Mouse (Mus musculus) frontal cortex, postnatal 25 days (tissue): ENCODE measurements around the gene Ednra.
"Not testable (repeated sequence)": the region's sequence is repeated elsewhere in the genome, so short reads cannot be mapped to it uniquely, and the experiment has no call there.

Experiments used
- DNase-seq, 2 experiments: peaks; one replicate each; pipeline ENCODE4 v3.0.0; 2022; ENCODE audit warnings: low spot score in 2 of 2

Ednra gene

DNA sequence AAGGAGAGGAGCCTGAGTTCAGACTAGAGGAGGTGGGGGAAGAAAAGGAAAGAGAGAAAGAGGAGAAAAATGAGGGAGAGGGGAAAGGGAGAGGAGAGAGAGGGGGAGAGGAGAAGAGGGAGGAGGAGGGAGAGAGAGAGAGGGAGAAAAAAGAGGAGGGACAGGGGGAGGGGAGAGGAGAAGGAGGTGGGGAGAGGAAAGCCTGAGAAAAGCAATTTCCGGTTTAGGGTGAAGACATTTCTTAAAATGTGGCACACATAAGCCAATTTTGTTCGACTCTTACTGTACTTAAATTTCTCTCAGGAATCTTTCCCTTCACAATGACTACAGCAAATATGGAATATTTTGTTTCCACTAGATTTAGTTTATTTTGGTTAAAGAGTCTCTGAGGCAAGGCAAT is 5.3 kb downstream of the Ednra start:
- DNase-seq = no peak

DNA sequence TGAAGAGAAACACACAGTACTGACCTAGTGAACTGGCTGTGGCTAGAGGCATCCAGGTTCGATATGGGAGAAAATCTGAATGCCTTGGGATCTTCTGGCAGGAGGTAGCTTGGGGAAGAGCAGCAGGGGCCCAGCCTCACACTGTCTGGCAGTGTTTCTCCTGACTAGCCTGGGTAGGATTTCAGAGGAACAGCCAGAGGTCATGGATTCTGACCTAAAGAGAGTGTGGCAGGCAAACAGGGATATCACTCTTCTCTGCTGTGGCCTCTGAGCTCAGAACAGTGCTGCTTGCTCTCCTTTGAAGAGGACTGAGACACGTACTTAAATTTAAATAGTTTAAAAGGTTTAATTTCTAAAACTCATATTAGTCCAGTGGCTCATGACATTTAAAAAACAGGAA is 7.2 kb downstream of the Ednra start:
- no peak for DNase-seq

DNA sequence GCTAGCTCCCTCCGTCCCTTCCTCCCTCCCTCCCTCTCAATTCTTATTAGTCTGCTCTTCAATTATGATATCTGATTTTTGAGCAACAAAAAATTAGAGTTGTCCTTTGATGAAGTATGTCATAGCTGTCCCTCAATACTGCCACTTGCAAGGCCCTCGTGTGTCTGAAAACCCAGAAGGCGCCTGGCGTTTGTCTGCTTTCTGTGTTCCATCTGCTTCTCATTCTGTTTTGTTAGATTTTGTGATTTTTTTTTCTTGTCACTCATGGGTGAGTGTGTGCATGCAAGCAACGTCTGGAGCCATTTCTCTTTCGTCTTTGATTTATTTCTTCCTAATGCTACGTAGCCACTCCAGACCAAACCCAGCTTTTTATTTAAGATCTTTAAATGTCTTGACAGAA is 9.8 kb downstream of the Ednra start:
- no peak for DNase-seq

DNA sequence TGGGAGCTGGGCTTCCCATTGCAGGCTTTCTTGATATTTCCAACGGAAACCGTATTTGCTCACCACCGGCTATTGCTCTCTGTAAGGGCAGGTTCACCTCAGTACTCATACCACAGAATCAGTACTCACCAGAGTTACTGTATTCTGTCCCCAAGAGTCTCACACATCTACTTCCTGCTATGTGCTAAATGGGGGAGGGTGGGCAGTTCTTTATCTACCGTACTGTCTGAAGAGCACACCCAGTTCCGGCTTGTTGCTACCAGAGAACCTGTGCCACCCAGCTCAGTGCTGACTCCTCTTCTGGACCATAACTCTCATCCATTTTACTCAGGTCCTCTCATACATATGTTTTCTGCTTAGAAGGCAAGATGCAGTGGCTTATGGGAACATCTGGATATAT is 10.6 kb downstream of the Ednra start:
- DNase-seq = no peak

DNA sequence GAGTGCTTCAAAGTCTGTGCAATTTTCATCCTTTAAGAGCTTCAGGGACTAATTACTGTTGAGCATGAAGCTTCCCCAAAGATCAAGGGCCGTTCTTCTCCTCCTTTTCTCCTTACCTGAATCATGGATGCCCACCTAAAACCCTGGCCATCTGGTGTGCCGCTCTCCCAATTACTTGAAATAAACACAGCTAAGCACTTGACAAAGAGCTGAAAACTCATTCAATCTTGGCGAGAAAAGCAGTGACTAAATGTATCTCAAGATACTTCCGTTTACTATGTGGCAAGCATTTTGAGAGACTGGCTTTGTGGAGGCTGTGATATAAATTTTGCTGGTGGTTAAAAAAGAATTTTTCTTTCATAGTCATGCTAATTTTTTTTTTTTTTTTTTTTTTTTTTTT is 19.5 kb downstream of the Ednra start:
- no peak for DNase-seq

DNA sequence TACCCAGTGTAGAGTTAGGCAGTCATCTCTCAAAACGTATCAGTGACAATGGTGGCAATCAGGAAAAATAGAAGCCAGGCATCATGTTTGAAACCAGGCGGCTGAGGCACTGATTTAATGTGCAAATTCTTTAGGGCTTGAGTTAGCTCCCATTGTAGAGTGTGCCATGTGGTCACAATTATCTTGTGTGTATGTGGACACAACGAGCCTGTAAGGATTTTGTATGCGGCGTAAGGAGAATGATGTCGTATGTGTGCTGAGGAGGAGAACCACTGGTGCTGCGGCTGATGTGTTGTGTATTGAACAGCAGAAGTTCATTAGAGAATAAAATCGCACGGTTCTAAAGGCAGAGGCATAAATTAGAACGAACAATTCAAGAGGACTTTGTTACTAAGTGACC is 26.2 kb downstream of the Ednra start:
- DNase-seq = no peak

DNA sequence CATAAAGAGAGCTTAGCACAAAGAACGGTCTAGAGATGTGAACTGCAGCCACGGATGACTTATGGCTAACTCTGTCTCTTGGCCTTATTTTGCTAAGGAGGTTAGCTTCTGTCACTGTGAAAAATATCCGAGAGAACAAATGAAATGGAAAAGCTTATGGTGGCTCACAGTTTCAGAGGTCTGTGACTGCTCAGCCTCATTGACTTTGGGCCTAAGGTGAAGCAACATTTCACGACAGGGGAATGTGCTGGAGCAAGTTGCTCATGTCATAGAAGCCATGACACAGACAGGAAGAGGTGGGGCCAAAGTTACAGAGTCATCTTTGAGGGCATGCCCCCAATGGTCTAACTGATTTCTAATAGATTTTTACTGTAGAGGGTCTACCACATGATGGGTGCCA is 28.1 kb downstream of the Ednra start:
- DNase-seq = no peak

DNA sequence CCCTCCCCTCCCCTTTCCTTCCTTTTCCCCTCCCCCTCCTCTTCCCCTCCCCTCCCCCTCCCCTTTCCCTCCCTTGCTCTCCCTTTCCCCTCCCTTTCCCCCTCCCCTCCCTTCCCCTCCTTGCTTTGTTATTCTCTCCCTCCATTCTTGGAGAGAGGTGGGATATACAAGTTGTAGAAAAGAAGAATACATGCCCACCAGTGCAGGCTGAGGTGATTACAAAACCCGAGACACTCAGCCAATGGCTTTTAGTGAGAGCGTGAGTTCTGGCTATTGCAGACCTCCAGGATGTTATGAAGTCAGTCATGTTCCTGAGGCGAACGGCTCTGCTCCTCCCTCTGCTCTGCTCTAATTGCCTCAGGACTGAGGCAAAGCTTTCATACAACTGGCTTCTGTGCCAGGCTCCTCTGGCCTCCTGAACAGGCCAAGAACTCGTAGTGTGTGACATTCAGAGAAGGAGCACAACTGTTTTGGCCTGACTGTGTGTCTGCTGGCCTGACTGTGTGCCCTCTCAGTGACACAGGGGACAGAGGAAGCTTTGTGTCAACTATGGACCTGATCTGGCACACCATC is 28.7 kb downstream of the Ednra start:
- no peak for DNase-seq

DNA sequence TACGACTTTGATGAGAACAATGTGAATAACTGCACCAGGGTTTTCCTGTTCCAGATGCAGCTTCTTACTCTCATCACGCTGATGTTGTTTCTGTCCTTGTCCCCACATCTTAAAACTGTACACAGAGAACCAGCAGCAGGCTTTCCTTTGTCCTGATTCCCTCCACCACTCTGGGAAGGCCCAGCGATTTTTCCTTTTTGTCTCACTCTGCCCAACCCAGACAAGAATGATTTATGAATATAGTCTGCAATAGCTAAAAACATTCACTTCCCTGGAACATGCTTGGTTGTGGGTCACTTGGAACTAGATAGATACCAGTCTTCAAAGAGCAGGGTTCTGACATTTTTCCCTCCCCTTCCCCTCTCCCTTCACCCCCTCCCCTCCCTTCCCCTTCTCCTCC is 29.2 kb downstream of the Ednra start:
- no peak for DNase-seq

DNA sequence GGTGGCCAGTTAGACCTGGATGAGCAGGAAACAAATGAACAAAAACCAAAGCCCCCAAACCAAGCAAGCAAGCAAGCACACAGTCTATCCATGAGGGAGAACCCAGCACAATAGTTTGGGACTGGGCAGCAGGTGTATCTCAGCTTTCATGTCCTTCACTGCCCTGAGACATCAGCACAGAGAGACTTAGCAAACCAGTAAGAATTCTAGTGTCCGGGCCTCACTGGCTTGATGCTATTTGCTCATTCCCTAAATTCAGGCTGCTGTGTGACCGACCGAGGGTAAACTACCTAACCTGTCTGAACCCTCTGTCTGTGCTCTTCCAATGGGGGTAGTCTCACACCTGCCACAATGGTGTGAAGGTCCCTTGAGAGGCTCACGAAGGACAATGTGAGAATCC is 29.7 kb downstream of the Ednra start:
- no peak for DNase-seq

DNA sequence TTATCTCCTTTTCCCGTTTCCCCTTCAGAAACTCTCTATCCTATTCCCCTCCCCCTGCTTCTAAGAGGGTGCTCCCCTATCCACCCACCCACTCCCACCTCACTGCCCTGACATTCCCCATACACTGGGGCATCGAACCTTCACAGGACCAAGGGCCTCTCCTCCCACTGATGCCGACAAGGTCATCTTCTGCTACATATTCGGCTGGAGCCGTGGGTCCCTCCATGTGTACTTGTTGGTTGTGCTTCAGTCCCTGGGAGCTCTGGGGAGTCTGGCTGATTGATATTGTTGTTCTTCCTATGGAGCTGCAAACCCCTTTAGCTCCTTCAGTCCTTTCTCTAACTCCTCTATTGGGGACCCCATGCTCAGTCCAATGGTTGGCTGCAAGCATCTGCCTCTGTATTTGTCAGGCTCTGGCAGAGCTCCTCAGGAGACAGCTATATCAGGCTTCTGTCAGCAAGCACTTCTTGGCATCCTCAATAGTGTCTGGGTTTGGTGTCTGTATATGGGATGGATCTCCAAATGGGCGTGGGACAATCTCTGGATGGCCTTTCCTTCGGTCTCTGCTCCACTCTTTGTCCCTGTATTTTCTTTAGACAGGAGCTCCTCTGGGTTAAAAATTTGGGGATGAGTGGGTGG is 34.7 kb downstream of the Ednra start:
- not testable (repeated sequence) for DNase-seq

DNA sequence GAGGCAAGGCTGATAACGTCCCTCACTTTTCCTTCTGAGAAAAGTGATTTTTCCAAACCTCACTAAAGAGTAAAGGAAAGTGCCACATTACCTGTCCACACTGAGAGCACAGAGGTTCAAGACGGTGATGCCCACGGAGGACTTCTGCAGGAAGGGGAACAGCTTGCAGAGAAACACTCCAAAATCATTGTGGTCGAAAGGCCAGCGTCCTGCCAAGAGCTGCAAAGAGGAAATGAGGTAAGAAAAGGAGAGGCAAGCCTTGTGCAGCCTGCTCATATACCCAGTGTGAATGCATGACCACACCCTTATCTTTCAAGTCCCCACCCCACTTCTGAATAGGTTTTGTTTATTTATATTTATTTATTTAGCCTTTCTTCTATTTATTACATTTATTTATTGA is 35.3 kb downstream of the Ednra start:
- no peak for DNase-seq

DNA sequence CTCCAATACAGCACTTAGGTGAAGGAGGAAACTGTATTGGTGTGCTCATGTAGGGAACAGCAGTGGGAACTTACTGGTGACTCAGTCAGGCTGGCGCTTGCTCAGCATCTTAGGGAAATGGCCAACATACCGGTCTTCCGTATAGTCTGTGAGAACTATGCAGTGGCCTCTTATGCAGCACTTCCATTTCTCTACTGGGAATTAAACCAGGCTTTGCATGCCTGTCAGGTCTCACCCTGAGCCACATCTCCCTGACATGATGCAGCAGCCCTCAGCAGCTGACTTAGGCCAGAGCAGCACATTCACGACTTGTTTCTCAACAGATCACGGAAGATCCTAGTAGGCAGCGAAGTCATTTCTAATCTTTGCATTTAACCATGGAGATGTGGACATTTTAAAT is 39.9 kb downstream of the Ednra start:
- no peak for DNase-seq

DNA sequence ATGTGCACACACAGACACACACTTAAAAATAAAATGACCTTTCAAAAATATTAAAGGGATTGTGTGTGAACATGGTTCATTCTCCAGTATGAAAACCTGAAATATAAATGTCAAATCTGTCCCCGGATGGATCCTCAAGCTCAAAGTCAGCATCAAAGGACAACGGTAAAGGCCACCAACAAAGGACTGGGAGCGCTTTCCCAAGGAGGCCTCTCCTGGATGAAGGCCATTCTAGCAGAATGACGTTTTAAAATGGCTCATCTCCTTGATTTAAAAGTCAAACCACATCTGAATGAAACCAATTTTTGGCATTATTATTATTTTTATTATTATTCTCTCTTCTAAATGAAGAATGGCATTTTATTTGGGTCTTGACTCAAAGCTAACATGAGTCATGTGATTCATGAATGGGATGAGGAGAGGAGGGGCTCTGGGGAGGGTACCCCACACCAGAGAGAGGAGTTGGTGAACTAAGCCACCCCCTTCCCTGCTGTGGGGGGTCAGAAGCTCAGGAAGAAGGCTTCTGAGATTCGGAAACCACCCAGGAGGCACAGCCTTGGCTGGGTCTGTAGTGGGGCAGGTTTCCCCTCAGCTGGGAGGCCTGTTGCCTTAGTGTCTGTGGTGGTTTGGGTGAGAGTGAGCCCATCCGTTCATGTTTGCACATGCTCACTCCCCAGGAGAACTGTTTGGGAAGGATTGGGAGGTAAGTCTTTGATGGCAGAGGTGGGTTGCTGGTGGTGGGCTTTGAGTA is 40.7 kb downstream of the Ednra start:
- no peak for DNase-seq

DNA sequence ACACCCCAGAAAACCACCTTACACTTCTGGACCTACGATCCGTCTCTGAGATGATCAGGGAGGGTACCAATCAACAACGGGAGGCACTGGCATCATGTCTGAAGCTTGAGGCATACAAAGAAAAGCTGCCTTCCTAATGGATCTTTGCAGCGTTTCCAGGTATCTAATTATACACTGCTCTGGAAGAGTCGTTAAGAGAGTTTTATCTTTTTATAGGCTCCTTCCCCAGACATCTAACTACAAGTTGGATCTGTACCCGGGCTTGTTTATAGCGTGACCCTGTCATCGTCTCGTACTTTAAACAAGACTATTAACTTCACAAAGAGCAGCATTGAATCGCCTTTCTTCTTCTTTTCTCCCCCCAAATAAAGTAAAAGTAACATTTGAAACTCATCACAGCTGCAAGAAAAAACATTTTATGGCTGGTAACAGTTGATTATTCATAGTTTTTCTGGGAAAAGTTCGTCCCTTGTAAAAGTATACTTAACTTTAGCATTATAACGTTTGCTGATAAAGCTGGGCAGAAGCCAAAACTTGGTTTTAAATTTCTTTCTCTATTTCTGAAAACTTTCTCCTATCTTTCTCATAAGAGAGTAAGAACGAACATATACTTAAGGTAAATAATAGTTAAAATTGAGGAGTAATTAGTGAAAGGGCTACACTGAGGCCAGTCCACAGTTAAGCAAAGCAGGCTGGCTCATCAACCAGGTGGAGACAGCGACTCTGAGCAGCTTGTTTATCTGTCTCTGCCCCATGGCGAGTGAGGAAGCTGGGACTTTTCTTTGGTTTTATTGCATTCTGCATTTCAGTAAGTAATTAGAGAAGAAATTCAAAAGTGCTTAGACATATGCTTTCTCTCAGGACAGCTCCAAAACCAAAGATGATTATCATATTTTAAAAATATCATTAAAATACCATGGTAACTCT is 42.0 kb downstream of the Ednra start:
- no peak for DNase-seq

DNA sequence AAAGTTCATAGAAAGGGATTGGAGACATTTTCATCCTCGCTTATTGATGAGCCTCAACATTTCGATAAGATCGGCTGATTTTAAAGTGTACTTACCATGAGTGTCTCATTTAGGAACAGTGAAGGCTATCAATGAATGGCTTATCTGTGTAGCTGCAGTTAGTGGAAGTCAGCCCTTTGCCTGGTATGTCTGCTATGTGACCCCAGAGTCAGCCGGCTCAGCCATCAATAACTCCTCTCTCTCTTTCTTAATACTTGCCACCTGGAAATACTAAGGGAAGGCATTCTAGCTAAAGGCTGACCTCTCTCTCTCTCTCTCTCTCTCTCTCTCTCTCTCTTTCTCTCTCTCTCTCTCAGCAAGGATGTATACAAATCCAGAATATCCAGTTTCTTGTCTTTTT is 52.2 kb downstream of the Ednra start:
- no peak for DNase-seq

DNA sequence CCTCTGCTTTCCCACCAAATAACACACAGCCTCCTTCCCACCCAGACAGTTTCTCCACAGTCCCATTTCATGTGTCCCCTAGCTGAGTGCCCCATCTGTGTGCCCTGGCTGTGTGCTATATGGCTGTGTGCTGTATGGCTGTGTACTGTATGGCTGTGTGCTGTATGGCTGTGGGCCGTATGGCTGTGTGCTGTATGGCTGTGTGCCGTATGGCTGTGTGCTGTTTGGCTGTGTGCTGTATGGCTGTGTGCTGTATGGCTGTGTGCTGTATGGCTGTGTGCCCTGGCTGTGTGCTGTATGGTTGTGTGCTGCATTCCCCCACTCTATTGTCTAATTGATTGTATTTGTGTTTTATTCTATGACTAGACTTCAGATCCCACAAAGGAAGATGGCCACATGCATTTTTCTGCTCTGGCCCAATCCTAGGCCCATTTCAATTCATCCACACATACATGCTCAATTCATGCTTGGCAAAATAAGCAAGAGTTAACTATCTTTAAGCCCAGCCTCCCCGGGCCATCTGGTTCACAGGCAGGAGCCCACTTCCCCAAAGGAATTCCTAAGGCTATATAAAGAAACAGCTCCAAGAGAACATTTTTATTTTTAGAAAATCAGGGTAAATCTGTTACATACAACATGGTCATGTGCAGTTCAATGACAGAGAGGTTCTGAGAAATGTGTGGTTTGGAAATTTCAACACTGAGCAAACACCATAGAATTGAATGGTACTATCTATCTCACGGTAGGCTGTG is 53.5 kb downstream of the Ednra start:
- no peak for DNase-seq

DNA sequence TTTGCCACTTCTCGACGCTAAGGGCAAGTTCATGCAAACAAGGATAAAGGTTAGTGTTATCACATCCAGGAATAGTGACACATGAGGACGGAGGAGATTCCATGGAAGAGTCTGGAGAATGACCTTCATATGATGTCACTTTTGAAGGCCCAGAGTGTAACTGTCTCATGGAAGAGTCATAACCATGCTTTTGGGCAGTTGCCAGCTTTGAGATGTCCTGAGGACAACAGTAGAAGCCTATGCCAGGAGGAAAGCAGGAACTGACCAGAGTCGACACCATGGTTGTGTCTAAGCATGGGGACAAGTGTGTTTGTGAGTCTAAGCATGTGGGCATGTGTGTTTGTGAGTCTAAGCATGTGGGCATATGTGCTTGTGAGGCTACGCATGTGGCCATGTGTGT is 56.3 kb downstream of the Ednra start:
- DNase-seq = no peak

DNA sequence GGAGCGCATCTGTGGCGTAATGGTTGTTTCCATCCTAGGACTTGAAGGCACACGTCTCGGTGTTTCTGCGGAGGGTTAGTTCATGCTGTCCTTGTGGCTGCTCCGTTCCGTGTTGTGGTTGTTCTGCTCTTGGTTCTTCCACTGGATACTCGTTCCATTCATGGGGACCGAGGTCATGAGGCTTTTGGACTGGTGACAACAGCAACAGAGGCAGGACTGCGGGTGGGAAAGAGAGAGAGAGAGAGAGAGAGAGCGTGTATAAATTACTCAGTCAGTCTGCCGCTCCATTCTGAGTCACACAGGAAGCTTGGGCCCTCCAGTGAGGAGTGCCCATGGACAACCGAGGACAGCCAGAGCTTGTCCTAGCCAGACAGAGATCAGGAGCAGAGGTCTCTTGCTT is 59.4 kb downstream of the Ednra start:
- no peak for DNase-seq

DNA sequence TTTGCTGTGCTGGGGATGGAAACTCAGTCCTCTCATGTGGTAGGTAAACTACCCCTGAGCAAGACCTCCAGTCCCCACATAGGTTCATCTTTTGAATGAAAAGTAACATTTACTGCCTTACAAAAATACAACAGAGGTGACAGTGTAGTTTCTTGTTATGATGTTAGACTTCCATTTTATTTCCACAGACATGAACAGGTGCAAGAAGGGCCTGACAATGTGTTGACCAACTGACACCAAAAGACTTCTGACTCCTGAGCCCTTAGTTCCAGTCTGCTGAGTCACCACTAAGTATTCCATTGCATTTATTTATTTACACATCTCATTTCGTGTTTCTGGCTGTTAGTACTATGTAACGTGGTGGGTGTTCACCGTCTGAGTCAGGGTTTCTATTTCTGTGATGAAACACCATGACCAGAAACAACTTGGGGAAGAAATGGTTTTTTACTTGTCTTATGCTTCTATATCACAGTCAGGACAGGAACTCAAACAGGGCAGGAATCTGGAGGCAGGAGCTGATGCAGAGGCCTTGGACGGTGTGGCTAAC is 64.7 kb downstream of the Ednra start:
- no peak for DNase-seq

DNA sequence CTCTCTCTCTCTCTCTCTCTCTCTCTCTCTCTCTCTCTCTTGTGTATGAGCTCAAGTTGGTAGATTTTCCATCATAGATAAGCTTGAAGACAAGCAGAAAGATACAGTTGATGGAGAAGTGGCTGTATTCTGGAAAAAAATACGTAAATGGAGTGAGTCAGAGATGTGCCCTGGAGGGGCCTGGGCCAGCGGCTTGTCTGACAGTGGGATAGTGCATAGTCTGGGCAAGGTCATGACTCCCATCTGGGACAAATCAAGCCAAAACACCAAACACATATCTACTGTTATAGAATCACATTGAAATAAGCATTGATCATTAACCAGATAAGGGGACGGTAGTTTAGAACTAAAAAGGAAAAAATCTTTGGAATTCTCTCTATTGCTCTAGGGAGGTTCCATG is 65.9 kb downstream of the Ednra start:
- no peak for DNase-seq
